Mouse (Mus musculus): ENCODE data around the gene Vps16. TPM values are rescaled to one million over a fixed set of nuclear protein-coding genes. Genes with fewer than 3 reads are reported as not detected.

Gene Vps16
- polyA plus RNA-seq, 1 experiment = 1.2 TPM

- peak within 1 kb of the TSS; percentile 38 for H3K4me3 ChIP-seq (replicated peaks)
- H3K36me3 ChIP-seq (ENCODE audit: control insufficient read depth) = no peaks in the 10 kb centered on the region
- peaks cover 2% of the 10 kb centered on the region; the same call in 1 of the 2 replicates for H3K4me1 ChIP-seq (ENCODE audit: control insufficient read depth)
- TF ChIP-seq TAL1 (IDR thresholded peaks at IDR 0.05; ENCODE audit: low read length) (no peak), GATA1 (IDR thresholded peaks at IDR 0.05; ENCODE audit: low read length) (no peak)
- no peaks in the 10 kb centered on the region for H3K9me3 ChIP-seq (ENCODE audit: control insufficient read depth, low read length)
- peaks cover 37% of the 10 kb centered on the region for H3K27me3 ChIP-seq (ENCODE audit: control insufficient read depth)
Observed at GRCm38 (mm10) chr2:130397186-130397985, 26.8 kb upstream of the Vps16 start, which contains the start of gene Cpxm1. Gene Cpxm1, minus strand, starts transcription at chr2:130397574.

- H3K4me3 ChIP-seq (replicated peaks) = no peak overlapping the region
- peaks cover 2% of the 10 kb centered on the region; the same call in 1 of the 2 replicates for H3K4me1 ChIP-seq (ENCODE audit: control insufficient read depth)
- no peaks in the 10 kb centered on the region for H3K9me3 ChIP-seq (ENCODE audit: control insufficient read depth, low read length)
- H3K27me3 ChIP-seq (ENCODE audit: control insufficient read depth) = peaks cover 41% of the 10 kb centered on the region
- TF ChIP-seq GATA1 (IDR thresholded peaks at IDR 0.05; ENCODE audit: low read length) (no peak), TAL1 (IDR thresholded peaks at IDR 0.05; ENCODE audit: low read length) (no peak)
- no peaks in the 10 kb centered on the region for H3K36me3 ChIP-seq (ENCODE audit: control insufficient read depth)
Observed at GRCm38 (mm10) chr2:130398091-130398490, 26.0 kb upstream of the Vps16 start.

GRCm38 (mm10) chr2:130400046-130400445 is 24.1 kb upstream of the Vps16 start:
- H3K27me3 ChIP-seq (ENCODE audit: control insufficient read depth) = peaks cover 41% of the 10 kb centered on the region
- H3K4me1 ChIP-seq (ENCODE audit: control insufficient read depth) = peaks cover 2% of the 10 kb centered on the region; the same call in 1 of the 2 replicates
- no peak overlapping the region for H3K4me3 ChIP-seq (replicated peaks)
- no peaks in the 10 kb centered on the region for H3K36me3 ChIP-seq (ENCODE audit: control insufficient read depth)
- TF ChIP-seq TAL1 (IDR thresholded peaks at IDR 0.05; ENCODE audit: low read length) = no peak
- no peak for TF ChIP-seq GATA1 (IDR thresholded peaks at IDR 0.05; ENCODE audit: low read length)
- no peaks in the 10 kb centered on the region for H3K9me3 ChIP-seq (ENCODE audit: control insufficient read depth, low read length)

DNA sequence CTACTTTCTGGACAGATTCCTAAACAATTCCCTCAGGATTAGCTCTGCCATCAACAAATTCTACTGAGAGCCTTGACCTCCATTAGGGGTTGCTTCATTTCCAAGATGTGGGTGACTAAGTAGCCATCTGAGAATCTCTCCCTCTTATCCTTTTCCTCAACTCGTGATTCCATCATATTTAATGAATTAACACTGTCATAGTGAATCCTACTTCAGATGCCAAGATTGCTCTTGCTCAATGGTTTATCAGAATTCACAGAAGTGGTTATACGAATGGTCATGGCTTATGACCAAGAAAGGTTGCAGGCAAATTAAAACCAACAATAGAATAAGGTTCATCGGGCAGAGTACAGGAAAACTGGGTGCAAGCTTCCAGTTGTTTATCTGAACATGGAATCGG is 22.2 kb upstream of the Vps16 start:
- Histone ChIP-seq H3K36me3 (ENCODE audit: control insufficient read depth) (no peaks in the 10 kb centered on the region), H3K4me1 (ENCODE audit: control insufficient read depth) (peaks cover 2% of the 10 kb centered on the region; the same call in 1 of the 2 replicates), H3K9me3 (ENCODE audit: control insufficient read depth, low read length) (no peaks in the 10 kb centered on the region), H3K27me3 (ENCODE audit: control insufficient read depth) (peaks cover 28% of the 10 kb centered on the region), H3K4me3 (replicated peaks) (no peak overlapping the region)
- TF ChIP-seq GATA1 (IDR thresholded peaks at IDR 0.05; ENCODE audit: low read length) (no peak), TAL1 (IDR thresholded peaks at IDR 0.05; ENCODE audit: low read length) (no peak)

DNA sequence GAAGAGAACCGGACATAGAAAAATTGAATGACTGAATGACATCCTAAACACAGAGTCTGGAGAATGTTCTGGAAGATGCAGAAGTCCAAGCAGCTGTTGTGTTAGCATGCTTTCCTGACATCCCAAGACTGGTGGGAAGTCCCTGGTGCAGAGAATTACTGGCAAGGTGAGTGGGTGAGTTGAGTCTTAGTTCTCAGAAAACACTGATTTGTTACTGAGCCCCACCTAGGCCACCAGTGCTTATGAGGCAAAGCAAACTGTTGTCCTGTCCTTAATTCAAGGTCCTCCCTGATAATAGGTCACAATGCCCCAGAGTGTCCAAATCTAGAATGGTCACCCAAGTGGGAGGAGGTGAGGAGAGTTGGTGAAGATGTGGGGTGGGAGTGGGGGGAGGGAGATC is 19.2 kb upstream of the Vps16 start, which contains the start of the genes Gm28372 and 1700020A23Rik:
Gene Gm28372, plus strand, starts transcription at position 301 of the 400 bp plus-strand sequence.
Gene 1700020A23Rik, plus strand, starts transcription at position 321 of the 400 bp plus-strand sequence.
- H3K4me1 ChIP-seq (ENCODE audit: control insufficient read depth) = no peaks in the 10 kb centered on the region
- H3K27me3 ChIP-seq (ENCODE audit: control insufficient read depth) = peaks cover 4% of the 10 kb centered on the region; the same call in 1 of the 2 replicates
- no peak for TF ChIP-seq GATA1 (IDR thresholded peaks at IDR 0.05; ENCODE audit: low read length)
- no peak for TF ChIP-seq TAL1 (IDR thresholded peaks at IDR 0.05; ENCODE audit: low read length)
- H3K36me3 ChIP-seq (ENCODE audit: control insufficient read depth) = no peaks in the 10 kb centered on the region
- no peak within 1 kb of the TSS for H3K4me3 ChIP-seq (replicated peaks)
- no peaks in the 10 kb centered on the region for H3K9me3 ChIP-seq (ENCODE audit: control insufficient read depth, low read length)

DNA sequence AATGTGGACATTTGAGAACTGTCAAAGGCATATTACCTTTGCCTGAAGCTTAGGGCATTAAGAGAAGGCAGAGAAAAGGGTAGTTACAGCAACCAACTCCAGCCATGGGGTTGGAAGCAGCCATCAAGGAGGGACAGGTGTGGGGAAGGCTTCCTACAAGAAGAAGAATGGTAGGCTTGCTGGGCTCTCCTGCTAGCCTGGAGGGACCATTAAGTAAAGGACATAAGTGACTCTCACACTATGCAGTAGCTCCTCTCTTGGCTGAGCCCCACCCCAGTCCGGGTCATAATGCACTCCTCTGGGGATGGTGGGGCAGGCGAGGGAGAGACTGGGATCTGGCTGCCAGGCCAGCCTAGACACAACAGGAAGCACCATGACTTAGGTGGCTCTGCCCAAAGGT is 18.0 kb upstream of the Vps16 start, which contains the start of gene Tmem239:
Gene Tmem239, plus strand, starts transcription at position 301 of the 400 bp plus-strand sequence.
- no peaks in the 10 kb centered on the region for H3K9me3 ChIP-seq (ENCODE audit: control insufficient read depth, low read length)
- no peak within 1 kb of the TSS for H3K4me3 ChIP-seq (replicated peaks)
- H3K27me3 ChIP-seq (ENCODE audit: control insufficient read depth) = peaks cover 4% of the 10 kb centered on the region; the same call in 1 of the 2 replicates
- no peaks in the 10 kb centered on the region for H3K36me3 ChIP-seq (ENCODE audit: control insufficient read depth)
- TF ChIP-seq GATA1 (IDR thresholded peaks at IDR 0.05; ENCODE audit: low read length) (no peak), TAL1 (IDR thresholded peaks at IDR 0.05; ENCODE audit: low read length) (no peak)
- no peaks in the 10 kb centered on the region; the same call in 1 of the 2 replicates for H3K4me1 ChIP-seq (ENCODE audit: control insufficient read depth)

- H3K4me1 ChIP-seq (ENCODE audit: control insufficient read depth) = no peaks in the 10 kb centered on the region; the same call in 1 of the 2 replicates
- no peaks in the 10 kb centered on the region for H3K27me3 ChIP-seq (ENCODE audit: control insufficient read depth)
- TF ChIP-seq TAL1 (IDR thresholded peaks at IDR 0.05; ENCODE audit: low read length) = no peak
- no peak for TF ChIP-seq GATA1 (IDR thresholded peaks at IDR 0.05; ENCODE audit: low read length)
- H3K36me3 ChIP-seq (ENCODE audit: control insufficient read depth) = no peaks in the 10 kb centered on the region
- H3K9me3 ChIP-seq (ENCODE audit: control insufficient read depth, low read length) = no peaks in the 10 kb centered on the region
- no peak overlapping the region for H3K4me3 ChIP-seq (replicated peaks)
Observed at GRCm38 (mm10) chr2:130408194-130408593, 15.9 kb upstream of the Vps16 start.

GRCm38 (mm10) chr2:130411558-130412495 is 12.3 kb upstream of the Vps16 start:
- TF ChIP-seq TAL1 (IDR thresholded peaks at IDR 0.05; ENCODE audit: low read length) = no peak
- TF ChIP-seq GATA1 (IDR thresholded peaks at IDR 0.05; ENCODE audit: low read length) = no peak
- Histone ChIP-seq H3K4me1 (ENCODE audit: control insufficient read depth) (no peaks in the 10 kb centered on the region; the same call in 1 of the 2 replicates), H3K27me3 (ENCODE audit: control insufficient read depth) (no peaks in the 10 kb centered on the region; the same call in 1 of the 2 replicates), H3K36me3 (ENCODE audit: control insufficient read depth) (no peaks in the 10 kb centered on the region), H3K9me3 (ENCODE audit: control insufficient read depth, low read length) (no peaks in the 10 kb centered on the region), H3K4me3 (replicated peaks) (no peak overlapping the region)

Measured in erythroblast, embryonic 14.5 days (primary cell).